Mouse (Mus musculus) myocyte (in vitro differentiated cells): ENCODE measurements around the gene Atp4b. TPM values are rescaled to one million over a fixed set of nuclear protein-coding genes. Genes with fewer than 3 reads are reported as not detected.

ENCODE experiments used
- H3K27me3 ChIP-seq: one replicate; pipeline ENCODE4 v1.6.1; 2011; ENCODE audit not compliant: control insufficient read depth, insufficient read depth, insufficient read length
- H3K36me3 ChIP-seq: one replicate; pipeline ENCODE4 v1.6.1; 2011; ENCODE audit not compliant: control insufficient read depth, insufficient read depth
- H3K4me2 ChIP-seq: one replicate; pipeline ENCODE4 v1.6.1; 2011; ENCODE audit warnings: low read depth, control low read depth
- H3K4me3 ChIP-seq: one replicate; pipeline ENCODE4 v1.5.1; 2011; ENCODE audit warnings: mild to moderate bottlenecking, control low read depth, moderate library complexity
- H3K79me2 ChIP-seq: one replicate; pipeline ENCODE4 v1.6.1; 2011; ENCODE audit not compliant: control insufficient read depth, insufficient read depth
- H3ac ChIP-seq: one replicate; pipeline ENCODE4 v1.6.1; 2011; ENCODE audit not compliant: control insufficient read depth, insufficient read length
- CEBPB ChIP-seq: IDR thresholded peaks from 2 replicates; pipeline ENCODE4 v1.6.1; 2011; ENCODE audit warnings: mild to moderate bottlenecking, moderate library complexity; ENCODE audit not compliant: poor library complexity, insufficient read depth, severe bottlenecking
- E2F4 ChIP-seq: IDR thresholded peaks from one replicate; pipeline ENCODE4 v1.6.1; 2011; ENCODE audit warnings: mild to moderate bottlenecking, control low read depth, moderate library complexity; ENCODE audit not compliant: insufficient read depth
- MAX ChIP-seq: IDR thresholded peaks from one replicate; pipeline ENCODE4 v1.6.1; 2011; ENCODE audit warnings: low read depth, mild to moderate bottlenecking, control low read depth
- MYOD1 ChIP-seq, 3 experiments: IDR thresholded peaks; one replicate each; pipeline ENCODE4 v1.6.1; 2011; ENCODE audit warnings: control low read depth in 2 of 3, low read depth in 2 of 3, mild to moderate bottlenecking in 2 of 3, moderate library complexity in 1 of 3; ENCODE audit not compliant: insufficient read length in 2 of 3, control insufficient read depth in 1 of 3
- MYOG ChIP-seq, 3 experiments: IDR thresholded peaks; one replicate each; pipeline ENCODE4 v1.6.1; 2011; ENCODE audit warnings: control low read depth in 2 of 3, low read depth in 2 of 3, mild to moderate bottlenecking in 2 of 3; ENCODE audit not compliant: insufficient read length in 2 of 3, control insufficient read depth in 1 of 3, insufficient read depth in 1 of 3
- POLR2A ChIP-seq: IDR thresholded peaks from one replicate; pipeline ENCODE4 v1.6.1; 2011; ENCODE audit warnings: low read depth, mild to moderate bottlenecking, control low read depth, moderate library complexity; ENCODE audit not compliant: insufficient read length
- POLR2AphosphoS2 ChIP-seq: IDR thresholded peaks from one replicate; pipeline ENCODE4 v1.6.1; 2011; ENCODE audit warnings: low read depth, control low read depth; ENCODE audit not compliant: insufficient read length
- REST ChIP-seq: IDR thresholded peaks from one replicate; pipeline ENCODE4 v1.6.1; 2011; ENCODE audit warnings: mild to moderate bottlenecking, control low read depth, moderate library complexity; ENCODE audit not compliant: insufficient read depth, insufficient read length
- SRF ChIP-seq: IDR thresholded peaks from one replicate; pipeline ENCODE4 v1.6.1; 2011; ENCODE audit warnings: low read depth; ENCODE audit not compliant: control insufficient read depth, insufficient read length
- TCF12 ChIP-seq: IDR thresholded peaks from one replicate; pipeline ENCODE4 v1.6.1; 2011; ENCODE audit warnings: mild to moderate bottlenecking, control low read depth; ENCODE audit not compliant: poor library complexity, insufficient read depth, severe bottlenecking
- TCF3 ChIP-seq: IDR thresholded peaks from one replicate; pipeline ENCODE4 v1.6.1; 2011; ENCODE audit warnings: low read depth, control low read depth; ENCODE audit not compliant: insufficient read length
- polyA plus RNA-seq: library from polyadenylated mRNA; unstranded; fragments of >200 nt; fragmentation: generic; extraction: Trizol; gene quantifications from one replicate; pipeline ENCODE4 v1.2.1, GENCODE M21; 2012; ENCODE audit warnings: missing spikeins

Gene Atp4b
- polyA plus RNA-seq, 1 experiment, result not detected

- Histone ChIP-seq H3K4me3 (no peak overlapping the region), H3K27me3 (no peaks in the 10 kb centered on the region), H3ac (no peak overlapping the region), H3K36me3 (peaks cover 13% of the 10 kb centered on the region), H3K4me2 (no peak overlapping the region), H3K79me2 (peaks cover 73% of the 10 kb centered on the region)
- TF ChIP-seq REST (no peak), TCF3 (no peak), MYOD1 (IDR thresholded peaks at IDR 0.05; ENCODE audit: control insufficient read depth in 1 of 3, insufficient read length in 2 of 3, low read depth in 2 of 3) (no peak), POLR2AphosphoS2 (no peak), TCF12 (no peak), CEBPB (no peak), POLR2A (no peak), E2F4 (no peak), MAX (no peak)
Measured at GRCm38 (mm10) chr8:13350052-13350451, 46.6 kb downstream of the Atp4b start.

- Histone ChIP-seq H3K36me3 (peaks cover 12% of the 10 kb centered on the region), H3K4me3 (no peak overlapping the region), H3K27me3 (no peaks in the 10 kb centered on the region), H3ac (no peak overlapping the region), H3K79me2 (peaks cover 74% of the 10 kb centered on the region), H3K4me2 (no peak overlapping the region)
- TF ChIP-seq MYOG (IDR thresholded peaks at IDR 0.05; ENCODE audit: control insufficient read depth in 1 of 3, insufficient read depth in 1 of 3, insufficient read length in 2 of 3, low read depth in 2 of 3) (no peak), CEBPB (no peak), MAX (no peak), SRF (no peak), MYOD1 (IDR thresholded peaks at IDR 0.05; ENCODE audit: control insufficient read depth in 1 of 3, insufficient read length in 2 of 3, low read depth in 2 of 3) (no peak), REST (no peak), POLR2AphosphoS2 (no peak)
Measured at GRCm38 (mm10) chr8:13343134-13343533, 53.5 kb downstream of the Atp4b start.

GRCm38 (mm10) chr8:13342340-13342739, 54.3 kb downstream of the Atp4b start:
- Histone ChIP-seq H3K36me3 (peaks cover 12% of the 10 kb centered on the region), H3K79me2 (peaks cover 66% of the 10 kb centered on the region), H3K4me2 (no peak overlapping the region), H3K27me3 (no peaks in the 10 kb centered on the region), H3K4me3 (no peak overlapping the region), H3ac (no peak overlapping the region)
- TF ChIP-seq POLR2AphosphoS2 (no peak), CEBPB (no peak), TCF12 (no peak), SRF (no peak), MYOD1 (IDR thresholded peaks at IDR 0.05; ENCODE audit: control insufficient read depth in 1 of 3, insufficient read length in 2 of 3, low read depth in 2 of 3) (no peak), E2F4 (no peak), MAX (no peak), POLR2A (no peak)

GRCm38 (mm10) chr8:13340650-13341049, 56.0 kb downstream of the Atp4b start:
- Histone ChIP-seq H3K27me3 (no peaks in the 10 kb centered on the region), H3K4me2 (no peak overlapping the region), H3ac (no peak overlapping the region), H3K36me3 (peaks cover 12% of the 10 kb centered on the region), H3K79me2 (peaks cover 53% of the 10 kb centered on the region), H3K4me3 (no peak overlapping the region)
- TF ChIP-seq POLR2A (no peak), CEBPB (no peak), MYOD1 (IDR thresholded peaks at IDR 0.05; ENCODE audit: control insufficient read depth in 1 of 3, insufficient read length in 2 of 3, low read depth in 2 of 3) (no peak), MAX (no peak), E2F4 (no peak), MYOG (IDR thresholded peaks at IDR 0.05; ENCODE audit: control insufficient read depth in 1 of 3, insufficient read depth in 1 of 3, insufficient read length in 2 of 3, low read depth in 2 of 3) (no peak), TCF12 (no peak)

GRCm38 (mm10) chr8:13339646-13339990, 57.0 kb downstream of the Atp4b start:
- peaks cover 12% of the 10 kb centered on the region for H3K36me3 ChIP-seq
- H3ac ChIP-seq, result peak overlapping the region; percentile 81

More at GRCm38 (mm10) chr8:13339646-13339990, 57.0 kb downstream of the Atp4b start:
- Histone ChIP-seq H3K4me2 (peak overlapping the region; percentile 72), H3K27me3 (no peaks in the 10 kb centered on the region), H3K79me2 (peaks cover 44% of the 10 kb centered on the region), H3K4me3 (peak overlapping the region; percentile 32)
- TF ChIP-seq MYOG (IDR thresholded peaks at IDR 0.05; ENCODE audit: control insufficient read depth in 1 of 3, insufficient read depth in 1 of 3, insufficient read length in 2 of 3, low read depth in 2 of 3) (no peak), MYOD1 (IDR thresholded peaks at IDR 0.05; ENCODE audit: control insufficient read depth in 1 of 3, insufficient read length in 2 of 3, low read depth in 2 of 3) (no peak), POLR2A (no peak), TCF12 (no peak), TCF3 (no peak), POLR2AphosphoS2 (no peak), REST (no peak), MAX (no peak)
